Mouse (Mus musculus) layer of hippocampus, adult 11-12 months (tissue): ENCODE measurements around the gene Zfr.
"Not testable (repeated sequence)": the region's sequence is repeated elsewhere in the genome, so short reads cannot be mapped to it uniquely, and the experiment has no call there.

ENCODE experiments used
- DNase-seq: peaks from one replicate; pipeline ENCODE4 v3.0.0; 2022; ENCODE audit warnings: low spot score

The Zfr gene

DNA sequence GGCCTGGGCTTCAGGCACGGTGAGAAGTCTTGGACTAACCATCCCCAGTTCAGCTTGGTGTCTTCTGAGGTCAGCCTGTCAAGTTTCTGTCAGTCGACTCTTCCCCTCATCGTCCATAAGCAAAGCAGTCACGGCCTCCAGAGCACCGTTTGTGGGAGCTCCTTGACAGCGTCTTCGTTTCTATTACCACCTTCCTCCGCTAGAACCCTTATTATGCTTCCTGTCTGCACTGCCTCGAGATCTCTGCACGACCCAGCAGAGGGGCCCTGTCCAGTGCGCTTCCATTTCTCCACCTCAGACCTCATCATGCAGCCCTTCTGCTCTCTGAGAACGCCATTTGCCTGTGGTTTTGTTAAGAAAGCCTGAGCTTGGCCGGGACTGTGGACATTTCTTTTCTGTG, 99.2 kb downstream of the Zfr start:
- DNase-seq: no peak

DNA sequence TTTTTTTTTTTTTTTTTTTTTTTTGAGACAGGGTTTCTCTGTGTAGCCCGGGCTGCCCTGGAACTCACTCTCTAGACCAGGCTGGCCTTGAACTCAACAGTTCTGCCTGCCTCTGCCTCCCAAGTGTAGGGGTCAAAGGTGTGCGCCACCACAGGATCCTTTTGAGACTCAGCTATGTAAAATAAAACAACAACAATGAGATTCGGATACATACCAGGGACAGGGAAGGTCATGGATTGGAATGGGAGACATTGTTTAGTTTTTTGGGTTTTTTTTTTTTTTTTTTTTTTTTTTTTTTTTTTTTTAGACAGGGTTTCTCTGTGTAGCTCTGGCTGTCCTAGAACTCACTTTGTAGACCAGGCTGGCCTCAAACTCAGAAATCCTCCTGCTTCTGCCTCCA, 99.7 kb downstream of the Zfr start:
- DNase-seq: not testable (repeated sequence)

DNA sequence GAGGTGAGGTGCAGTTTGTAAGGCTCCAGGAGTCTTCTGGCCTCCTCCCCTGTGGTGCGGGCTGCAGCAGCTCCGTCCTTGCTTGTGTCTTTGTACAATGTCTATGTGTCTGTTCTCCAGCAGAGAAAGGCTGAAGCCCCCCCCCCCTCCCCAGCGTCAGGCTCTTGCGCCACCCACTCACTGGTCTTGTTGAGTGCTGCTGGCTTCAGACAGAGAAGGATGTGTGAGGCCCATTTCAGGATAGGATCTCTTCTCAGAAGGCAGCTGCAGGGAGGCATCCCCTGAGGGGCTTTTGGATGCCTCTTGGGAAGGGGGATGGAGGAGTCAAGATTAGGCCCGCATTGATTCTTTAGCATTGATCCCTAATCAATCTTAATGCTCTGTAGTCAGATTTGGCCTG, 100.2 kb downstream of the Zfr start:
- DNase-seq: no peak

- DNase-seq: no peak
These were observed 101.2 kb downstream of the Zfr start for GRCm38 (mm10) chr15:12218583-12219382.

DNA sequence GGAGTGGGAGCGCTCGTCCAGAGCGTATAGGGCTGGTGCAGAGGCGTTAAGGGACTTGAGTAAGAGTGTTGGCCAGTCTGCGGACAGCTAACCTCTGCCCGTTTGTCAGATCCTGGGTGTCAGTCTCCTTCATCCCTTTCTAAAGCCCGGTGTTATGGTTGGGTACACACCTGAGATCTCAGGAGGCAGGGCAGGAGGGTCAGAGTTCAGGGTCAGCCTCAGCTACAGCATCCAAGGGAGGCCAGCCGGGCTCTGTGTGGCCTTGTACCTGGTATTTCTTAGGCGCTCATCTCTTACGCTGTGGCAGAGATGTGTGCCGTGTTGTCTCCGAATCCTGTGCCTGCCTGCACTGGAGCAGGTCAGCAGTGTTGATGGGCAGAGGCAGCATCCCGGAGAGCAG, 103.5 kb downstream of the Zfr start:
- DNase-seq: no peak

- no peak for DNase-seq
These were observed 105.1 kb downstream of the Zfr start for GRCm38 (mm10) chr15:12222564-12223302.

GRCm38 (mm10) chr15:12223393-12223792, 105.8 kb downstream of the Zfr start:
- DNase-seq: no peak

- DNase-seq: no peak
These were observed 106.6 kb downstream of the Zfr start for GRCm38 (mm10) chr15:12224239-12224638.

DNA sequence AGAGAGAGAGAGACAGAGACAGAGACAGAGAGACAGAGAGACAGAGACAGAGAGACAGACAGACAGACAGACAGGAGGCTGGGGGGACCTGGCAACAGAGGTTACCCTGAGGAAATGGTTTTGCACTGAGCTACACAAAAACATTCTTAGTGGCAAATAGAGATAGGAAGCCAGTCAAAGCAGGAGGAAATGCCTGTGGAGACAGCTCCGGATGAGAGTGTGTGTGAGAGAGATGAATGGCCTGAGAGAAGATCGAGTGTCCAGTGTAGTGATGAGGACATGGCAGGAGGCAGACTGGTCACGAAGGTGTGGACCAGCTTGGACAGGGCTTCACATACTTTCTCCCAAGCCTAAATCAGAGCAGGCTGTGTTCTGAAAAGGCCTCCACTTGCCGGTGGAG, 107.4 kb downstream of the Zfr start:
- no peak for DNase-seq

- no peak for DNase-seq
These were observed 109.3 kb downstream of the Zfr start for GRCm38 (mm10) chr15:12226908-12227307.

DNA sequence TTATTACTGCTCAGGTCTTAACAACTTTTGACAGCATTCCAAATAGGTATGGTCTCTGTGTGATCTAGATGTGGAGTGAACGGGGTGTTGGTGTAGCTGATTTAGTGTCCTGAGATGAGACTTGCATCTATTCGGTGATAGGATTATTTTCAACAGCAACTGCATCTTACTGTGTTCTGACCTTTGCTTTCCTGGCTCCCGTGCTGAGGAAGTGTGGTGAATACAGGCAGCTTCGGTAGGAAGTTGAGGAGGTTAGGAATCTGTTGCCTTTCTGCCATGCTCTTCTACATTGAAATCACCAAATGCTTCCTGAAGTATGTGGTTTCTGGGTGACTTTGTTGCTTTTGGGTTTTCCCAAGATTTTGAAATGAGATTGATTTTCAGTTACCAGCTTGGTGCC, 109.7 kb downstream of the Zfr start:
- no peak for DNase-seq

GRCm38 (mm10) chr15:12229603-12230242, 112.1 kb downstream of the Zfr start:
- DNase-seq: no peak

GRCm38 (mm10) chr15:12230243-12230935, 112.8 kb downstream of the Zfr start:
- DNase-seq: no peak

DNA sequence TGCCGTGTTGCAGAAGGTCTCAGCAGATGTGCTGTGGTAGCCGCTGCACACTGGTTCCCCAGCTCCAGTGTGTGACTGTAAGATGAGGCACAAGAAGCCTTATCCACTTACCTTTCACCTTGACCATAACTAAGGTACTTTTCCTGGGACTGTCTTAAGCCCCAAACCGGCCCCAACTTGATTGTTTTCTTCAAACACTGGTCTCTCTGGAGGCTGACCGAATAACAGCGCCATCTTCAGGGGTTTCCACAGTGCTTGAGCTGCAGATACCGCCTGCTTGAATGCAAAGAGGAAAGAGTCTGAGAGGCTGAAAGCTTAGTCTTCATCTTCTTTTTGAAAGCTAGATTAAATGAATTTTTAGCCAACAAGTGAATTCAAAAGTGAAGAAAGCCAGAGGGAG, 113.8 kb downstream of the Zfr start:
- DNase-seq: no peak

GRCm38 (mm10) chr15:12232429-12232828, 114.8 kb downstream of the Zfr start:
- DNase-seq: no peak

DNA sequence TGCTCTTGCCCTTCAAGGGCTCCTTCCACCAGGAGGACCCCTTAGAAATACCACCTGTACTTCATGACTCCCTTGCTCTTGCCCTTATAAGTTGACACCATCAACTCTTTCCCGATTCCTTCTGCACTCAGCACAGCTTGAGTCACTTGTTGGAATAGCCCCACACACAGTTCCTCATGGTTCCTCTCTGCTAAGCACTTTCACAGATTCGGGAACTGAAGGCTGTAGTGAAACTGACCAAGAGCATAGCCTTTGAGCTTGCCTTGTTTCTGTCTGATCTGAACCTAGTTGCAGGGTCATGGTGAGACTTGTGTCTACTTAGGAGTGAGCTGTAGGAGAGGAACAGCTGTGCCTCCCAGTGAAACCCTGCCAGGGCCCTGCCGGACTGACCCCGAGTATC, 115.4 kb downstream of the Zfr start:
- no peak for DNase-seq
